Mouse (Mus musculus): ENCODE measurements around the gene Olfr50. TPM values are rescaled to one million over a fixed set of nuclear protein-coding genes. Genes with fewer than 3 reads are reported as not detected.

Gene Olfr50
- not detected in 2 replicates for polyA plus RNA-seq (2012; rRNA removed)

DNA sequence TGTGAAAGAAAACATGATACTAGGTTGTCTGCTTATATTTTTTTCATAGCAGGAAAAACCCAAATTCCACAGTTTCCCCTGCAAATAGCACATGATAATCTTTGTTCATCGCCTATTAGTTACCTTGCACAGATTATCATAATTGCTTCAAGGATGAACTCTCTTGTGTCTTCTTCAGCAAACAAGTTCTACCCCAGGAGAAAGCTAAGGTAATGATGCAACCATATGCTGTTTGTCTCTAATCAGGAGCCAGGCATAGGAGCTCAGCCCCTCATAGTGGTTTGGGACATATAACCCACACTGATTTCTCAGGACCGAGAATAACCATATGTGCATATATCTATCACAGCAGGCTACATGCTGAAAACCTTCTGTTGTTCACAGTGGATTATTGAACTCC, at the start of gene Olfr50:
TSS of gene Olfr50 (plus strand) at position 301 of the 400 bp plus-strand sequence.
- DNase-seq (ENCODE audit: extremely low spot score in 1 of 2, low spot score in 1 of 2) = no peak

GRCm38 (mm10) chr2:36783976-36784375, 6.4 kb upstream of the Olfr50 start, which contains the start of gene Olfr348:
Gene Olfr348, plus strand, starts transcription at chr2:36784276.
- no peak for DNase-seq (ENCODE audit: extremely low spot score in 1 of 2, low spot score in 1 of 2)

GRCm38 (mm10) chr2:36816932-36817331, 26.6 kb downstream of the Olfr50 start, which contains the start of gene Olfr3:
Gene Olfr3, minus strand, starts transcription at chr2:36817032.
- no peak for DNase-seq (ENCODE audit: extremely low spot score in 1 of 2, low spot score in 1 of 2)

DNA sequence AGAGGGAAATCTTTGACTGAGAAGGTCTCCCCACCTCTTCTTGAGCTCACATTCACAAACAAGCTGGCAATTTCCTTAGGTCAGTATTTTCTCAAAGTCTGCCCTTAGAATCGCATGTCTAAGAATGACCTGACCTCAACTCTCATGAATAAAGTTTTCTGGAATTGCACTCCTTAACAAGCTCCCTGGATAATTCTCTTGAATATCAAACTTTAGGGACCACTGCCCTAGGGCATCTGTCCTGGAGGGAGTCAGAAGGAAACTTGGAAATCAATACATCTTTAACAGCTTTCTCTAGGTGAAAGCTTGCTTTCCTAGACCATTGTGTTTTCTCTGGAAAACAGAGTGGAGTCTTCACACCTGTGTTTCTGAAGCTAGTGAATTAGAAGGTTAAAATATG, 55.7 kb downstream of the Olfr50 start, which contains the start of gene Olfr350:
TSS of gene Olfr350 (plus strand) at position 301 of the 400 bp plus-strand sequence.
- DNase-seq (ENCODE audit: extremely low spot score in 1 of 2, low spot score in 1 of 2) = no peak

Other genes with a start within 250 kb of the Olfr50 start
- gene Olfr344, start 223.9 kb upstream of the Olfr50 start, polyA plus RNA-seq (2012; rRNA removed) = not detected in 2 replicates
- gene Olfr345, start 150.5 kb upstream of the Olfr50 start, polyA plus RNA-seq (2012; rRNA removed) = not detected in 2 replicates
- gene Olfr346, start 104.8 kb upstream of the Olfr50 start, polyA plus RNA-seq (2012; rRNA removed) = not detected in 2 replicates
- not detected in 2 replicates for gene Olfr347, start 58.6 kb upstream of the Olfr50 start, polyA plus RNA-seq (2012; rRNA removed)
- not detected in 2 replicates for gene Olfr348, start 6.3 kb upstream of the Olfr50 start, polyA plus RNA-seq (2012; rRNA removed)
- gene Olfr3, start 26.5 kb downstream of the Olfr50 start, polyA plus RNA-seq (2012; rRNA removed) = 0.04 and 0.08 TPM in 2 replicates
- not detected in 2 replicates for gene Olfr350, start 55.8 kb downstream of the Olfr50 start, polyA plus RNA-seq (2012; rRNA removed)
- gene Olfr351, start 72.1 kb downstream of the Olfr50 start, polyA plus RNA-seq (2012; rRNA removed) = not detected in 2 replicates
- gene Olfr352, start 77.9 kb downstream of the Olfr50 start, polyA plus RNA-seq (2012; rRNA removed) = not detected in 2 replicates
- gene Olfr353, start 102.4 kb downstream of the Olfr50 start, polyA plus RNA-seq (2012; rRNA removed) = not detected in 2 replicates
- not detected in 2 replicates for gene Olfr354, start 115.1 kb downstream of the Olfr50 start, polyA plus RNA-seq (2012; rRNA removed)
- gene Olfr355, start 138.4 kb downstream of the Olfr50 start, polyA plus RNA-seq (2012; rRNA removed) = not detected in 2 replicates
- not detected in 2 replicates for gene Olfr356, start 146.6 kb downstream of the Olfr50 start, polyA plus RNA-seq (2012; rRNA removed)
- not detected in 2 replicates for gene Olfr357, start 203.3 kb downstream of the Olfr50 start, polyA plus RNA-seq (2012; rRNA removed)
- not detected in 2 replicates for gene Olfr358, start 218.8 kb downstream of the Olfr50 start, polyA plus RNA-seq (2012; rRNA removed)

Data from frontal cortex, adult 2 months (tissue).